Mouse (Mus musculus) urinary bladder, postnatal 10 days (tissue): ENCODE measurements at regions not wholly inside any gene's neighbourhood (a gene's known extent, or its start where the extent isn't known, plus 50 kb on each side); places are given as distances from the start of the nearest gene placed in this dataset.

Experiments
- DNase-seq: peaks from one replicate; pipeline ENCODE4 v3.0.0; 2022; ENCODE audit warnings: low spot score

GRCm38 (mm10) chr16:92920947-92921346 lies 95.0 kb upstream of the Runx1 start:
- DNase-seq = no peak

DNA sequence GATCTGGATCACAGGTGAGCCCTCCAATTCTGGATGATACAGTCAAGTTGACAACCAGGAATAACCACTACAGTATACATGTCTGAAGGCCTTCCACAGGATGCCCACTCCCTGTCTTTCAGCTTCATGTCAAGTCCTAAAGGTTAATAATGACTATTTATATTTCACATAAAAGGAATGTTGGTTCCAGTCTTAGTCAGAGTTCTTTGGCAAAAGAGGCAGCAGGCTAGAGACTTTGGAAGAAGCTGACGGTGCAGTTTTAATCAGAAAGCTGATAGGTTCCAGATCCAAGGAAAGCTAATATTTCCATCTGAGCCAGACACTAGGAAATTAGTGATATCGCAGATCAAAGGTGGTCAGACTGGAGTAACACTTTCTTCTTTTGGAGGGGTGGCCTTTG lies 91.4 kb upstream of the Runx1 start:
- DNase-seq = no peak

- DNase-seq = no peak
Observed at GRCm38 (mm10) chr16:92915651-92916050, 89.7 kb upstream of the Runx1 start.

- DNase-seq = no peak
Observed at GRCm38 (mm10) chr16:92906873-92907272, 80.9 kb upstream of the Runx1 start.

DNA sequence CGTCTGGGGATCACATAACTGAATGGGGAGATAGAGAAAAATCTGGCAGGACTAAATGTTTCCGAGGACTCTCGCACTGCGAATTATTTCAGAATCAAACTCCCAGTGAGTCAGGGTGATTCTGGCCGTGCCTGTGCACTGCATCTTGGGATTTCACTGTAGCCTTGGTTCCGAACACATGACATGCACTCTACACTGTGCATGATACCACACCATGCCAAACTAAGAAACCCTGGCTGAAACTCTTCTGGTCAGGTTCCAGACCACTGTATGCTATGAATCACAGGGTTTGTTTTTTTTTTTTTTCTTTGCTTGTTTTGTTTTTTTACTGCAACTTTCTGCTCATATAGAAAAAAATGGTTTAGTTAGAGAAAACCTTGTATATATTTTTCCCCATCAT lies 79.7 kb upstream of the Runx1 start:
- DNase-seq = no peak

- no peak for DNase-seq
Observed at GRCm38 (mm10) chr16:92903892-92904473, 78.0 kb upstream of the Runx1 start.

GRCm38 (mm10) chr16:92903486-92903885 lies 77.5 kb upstream of the Runx1 start:
- no peak for DNase-seq

GRCm38 (mm10) chr16:92899704-92900103 lies 73.8 kb upstream of the Runx1 start:
- DNase-seq = no peak

DNA sequence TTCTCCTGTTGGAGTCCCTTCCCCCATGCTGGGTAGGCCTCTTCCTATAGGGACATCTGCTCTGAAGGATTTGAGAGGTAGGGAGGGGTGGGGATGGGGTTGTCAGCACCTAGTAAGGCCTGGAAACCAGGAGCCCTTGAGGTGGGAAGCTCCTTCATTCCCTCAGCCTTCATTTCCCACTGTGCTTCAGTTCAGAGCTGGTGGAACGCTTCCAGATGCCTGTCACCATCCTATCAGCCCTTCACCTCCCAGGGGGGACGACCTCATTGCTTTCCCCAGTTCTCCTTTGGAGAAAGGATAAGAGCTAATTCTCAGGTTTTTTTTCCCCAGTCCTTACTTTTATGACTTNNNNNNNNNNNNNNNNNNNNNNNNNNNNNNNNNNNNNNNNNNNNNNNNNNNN lies 65.8 kb upstream of the Runx1 start:
- DNase-seq = no peak

DNA sequence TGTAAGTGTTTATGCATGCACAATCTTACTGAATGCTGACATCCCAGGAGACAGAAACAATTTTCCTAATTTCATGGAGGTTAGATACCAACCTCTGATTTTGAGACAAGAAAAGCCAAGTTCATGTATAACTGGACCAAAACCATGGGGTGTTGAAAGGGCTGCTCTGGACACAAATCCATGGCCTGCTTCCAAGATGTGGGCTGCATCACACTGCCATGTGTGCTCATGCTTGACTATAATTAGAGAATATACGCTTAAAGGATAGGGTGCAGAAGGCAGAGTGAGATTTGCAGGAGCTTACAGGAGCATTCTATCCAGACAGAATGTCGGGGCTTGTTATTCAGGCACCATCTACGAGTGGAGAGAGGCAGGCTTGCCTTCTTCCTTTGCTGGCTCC lies 64.8 kb upstream of the Runx1 start:
- no peak for DNase-seq

DNA sequence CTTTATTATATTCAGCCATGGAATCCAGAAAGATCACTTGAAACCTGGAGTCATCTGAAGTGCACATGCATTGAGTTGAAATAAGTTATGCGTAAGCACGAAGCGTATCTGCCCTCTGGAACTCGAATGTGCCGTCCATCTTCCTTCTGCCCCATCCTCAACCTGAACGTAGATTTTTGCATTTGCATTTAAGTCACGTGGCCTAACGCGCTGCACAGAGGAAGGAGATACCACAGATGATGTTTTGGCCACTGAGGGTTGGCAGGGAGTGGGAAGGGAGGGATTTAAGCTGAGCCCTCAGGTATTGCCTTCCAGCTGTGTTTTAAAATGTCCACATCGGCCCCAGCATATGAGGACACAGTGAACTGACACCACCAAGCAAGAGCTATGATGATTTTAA lies 63.6 kb upstream of the Runx1 start:
- DNase-seq = no peak

- DNase-seq = no peak
Observed at GRCm38 (mm10) chr16:92886226-92886625, 60.3 kb upstream of the Runx1 start.

DNA sequence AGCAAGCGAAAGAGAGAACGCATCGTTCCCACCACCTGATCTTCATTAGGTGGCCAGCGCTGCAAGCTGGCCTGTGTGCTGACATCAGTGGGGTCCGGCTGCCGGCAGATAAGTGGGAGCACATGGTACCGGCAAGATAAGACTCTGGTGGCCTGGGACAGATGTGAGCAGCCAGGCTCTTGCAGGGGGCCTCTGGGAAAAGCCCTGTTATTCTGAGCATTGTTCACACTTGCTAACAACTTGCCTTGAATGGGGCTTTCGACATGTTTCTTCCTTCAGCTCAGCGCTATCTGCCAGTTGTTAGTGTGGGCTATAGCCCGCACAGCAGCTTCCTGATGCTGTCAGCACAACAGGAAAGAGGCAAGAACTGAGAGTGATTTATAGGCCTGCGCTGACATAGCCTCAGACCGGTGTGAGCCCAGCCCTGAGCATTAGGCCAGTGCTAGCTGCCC lies 57.9 kb upstream of the Runx1 start:
- DNase-seq = no peak

GRCm38 (mm10) chr16:92880356-92881043 lies 54.6 kb upstream of the Runx1 start:
- no peak for DNase-seq

DNA sequence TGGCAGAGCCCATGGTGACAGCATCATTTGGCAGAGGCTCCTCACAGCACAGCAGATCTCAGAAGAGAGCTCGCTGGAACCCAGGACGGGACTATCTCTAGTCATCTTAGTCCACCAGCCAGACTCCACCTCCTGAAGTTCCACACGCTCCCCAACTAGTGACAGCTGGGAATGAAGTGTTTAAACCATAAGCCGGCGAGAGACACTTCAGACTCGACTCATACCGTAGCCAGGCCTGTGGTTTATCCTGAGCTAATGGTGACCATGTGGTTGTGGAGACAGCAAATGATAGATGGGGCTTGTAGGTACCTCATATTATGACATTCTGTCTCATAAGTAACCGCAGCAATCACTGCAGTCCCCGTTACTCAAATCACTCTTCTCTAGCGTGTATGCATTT lies 52.1 kb upstream of the Runx1 start:
- DNase-seq = no peak
